Mouse (Mus musculus) thymus, adult 2 months (tissue): ENCODE data around the gene Pdxk.

ENCODE experiments used
- CTCF ChIP-seq: fragments of 200-500 bp; IDR thresholded peaks from 2 replicates; pipeline ENCODE4 v1.5.1; 2012; ENCODE audit warnings: mild to moderate bottlenecking, control low read depth, low read length, moderate library complexity, borderline replicate concordance; ENCODE audit not compliant: control insufficient read depth, poor library complexity, insufficient read depth; ENCODE audit errors: extremely low read depth
- POLR2A ChIP-seq: fragments of 200-500 bp; IDR thresholded peaks from 2 replicates; pipeline ENCODE4 v1.6.1; 2012; ENCODE audit warnings: mild to moderate bottlenecking, low read length, control low read depth, moderate library complexity; ENCODE audit not compliant: control insufficient read depth, poor library complexity, insufficient read depth; ENCODE audit errors: extremely low read depth

DNA sequence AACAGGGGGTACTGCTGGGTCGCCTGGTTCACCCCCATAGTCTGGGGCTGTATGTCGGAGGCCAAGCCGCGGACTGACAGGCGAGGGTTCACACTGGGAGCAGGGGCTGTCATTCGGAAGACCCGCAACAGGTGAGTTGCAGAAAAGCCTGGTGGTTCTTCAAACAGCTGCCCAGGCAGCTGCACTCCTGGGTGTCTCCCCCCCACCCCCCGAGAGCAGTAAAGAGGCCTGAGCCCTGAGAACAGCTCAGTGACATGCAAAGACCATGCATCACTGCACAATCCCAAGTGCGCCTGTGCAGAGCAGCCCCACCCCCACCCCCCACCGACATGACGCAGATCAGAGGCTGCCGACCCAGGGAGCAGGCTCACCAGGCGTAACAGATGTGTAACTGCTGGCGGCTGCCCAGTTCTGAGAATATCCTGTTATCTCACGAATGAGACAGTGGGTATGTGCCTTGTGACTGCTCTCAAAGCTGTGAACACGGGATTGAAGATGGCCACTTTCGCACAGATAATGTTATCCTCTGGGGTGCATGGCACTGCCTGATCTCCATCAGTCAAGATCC, 65.6 kb downstream of the Pdxk start:
- TF ChIP-seq POLR2A (no peak), CTCF (no peak)
